Mouse (Mus musculus) regulatory T cell (primary cell): ENCODE measurements around the gene Slc25a39.
"Not testable (repeated sequence)": the region's sequence is repeated elsewhere in the genome, so short reads cannot be mapped to it uniquely, and the experiment has no call there.

ENCODE experiments used
- in situ Hi-C: fragments of 300-600 bp; cut with MboI, MseI; formaldehyde crosslinking; loops from one replicate; pipeline ENCODE4 v1.15.1; 2025; ENCODE audit warnings: high pct_unique_total_duplicates

Gene Slc25a39

GRCm38 (mm10) chr11:102375196-102376173, 32.3 kb downstream of the Slc25a39 start:
- in situ Hi-C loops, result no loop called here

GRCm38 (mm10) chr11:102374108-102374725, 33.5 kb downstream of the Slc25a39 start:
- in situ Hi-C loops, result no loop called here

DNA sequence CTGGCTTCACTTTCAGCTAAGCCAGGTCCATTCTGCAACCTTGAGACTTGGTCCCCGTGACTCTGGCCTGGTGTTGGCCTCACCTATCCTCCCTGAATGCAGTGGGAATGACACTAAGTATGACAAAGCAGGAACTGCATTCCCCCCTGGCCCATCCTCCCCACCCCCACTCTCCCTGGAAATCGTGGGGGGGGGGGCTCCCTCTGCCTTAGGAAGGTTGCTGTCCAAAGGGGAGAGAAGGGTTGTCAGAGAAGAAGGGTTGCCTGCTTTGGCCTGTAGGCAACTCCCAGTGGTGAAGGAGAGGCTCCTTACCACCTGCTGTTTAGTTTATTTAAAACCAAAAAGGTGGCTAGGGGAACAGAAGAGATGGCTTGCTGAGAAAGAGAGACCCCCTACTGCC, 34.1 kb downstream of the Slc25a39 start:
- in situ Hi-C loops, result no loop called here

- in situ Hi-C loops, result no loop called here
Measured at GRCm38 (mm10) chr11:102372936-102373335, 34.8 kb downstream of the Slc25a39 start.

DNA sequence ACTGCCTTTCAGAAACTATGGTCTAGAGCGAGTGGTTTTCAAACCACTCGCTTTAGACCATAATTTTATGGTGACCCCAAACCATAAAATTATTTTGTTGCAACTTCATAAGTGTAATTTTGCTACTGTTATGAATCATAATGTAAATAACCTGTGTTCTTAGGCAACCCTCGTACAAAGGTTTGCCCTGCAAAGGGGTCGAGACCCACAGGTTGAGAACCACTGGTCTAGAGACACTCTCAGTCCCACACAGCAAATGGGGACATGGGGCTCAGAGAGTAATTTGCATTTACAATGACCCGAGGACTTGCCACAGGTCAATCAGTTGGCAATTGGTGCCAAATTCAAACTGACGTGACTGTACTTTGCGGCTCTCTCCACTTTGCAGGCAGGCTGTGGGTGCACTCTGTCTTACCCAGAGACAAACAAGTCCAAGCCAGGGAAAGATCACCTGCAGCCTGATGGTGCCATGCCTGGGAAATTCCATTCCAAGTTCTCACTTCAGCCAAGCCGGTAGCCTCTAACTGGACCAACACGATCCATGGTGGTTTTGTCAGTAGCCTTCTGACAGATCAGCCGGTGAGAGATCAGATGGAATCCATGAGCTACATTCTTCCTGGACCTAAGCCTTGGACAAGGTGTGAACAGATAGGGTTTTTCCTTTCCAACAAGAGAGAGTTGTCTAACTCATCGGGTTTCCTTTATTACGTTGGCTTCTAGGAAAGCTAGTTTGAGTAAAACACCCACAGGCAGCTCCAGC, 35.6 kb downstream of the Slc25a39 start:
- in situ Hi-C loops, result no loop called here

GRCm38 (mm10) chr11:102370285-102370684, 37.5 kb downstream of the Slc25a39 start:
- in situ Hi-C loops, result no loop called here

DNA sequence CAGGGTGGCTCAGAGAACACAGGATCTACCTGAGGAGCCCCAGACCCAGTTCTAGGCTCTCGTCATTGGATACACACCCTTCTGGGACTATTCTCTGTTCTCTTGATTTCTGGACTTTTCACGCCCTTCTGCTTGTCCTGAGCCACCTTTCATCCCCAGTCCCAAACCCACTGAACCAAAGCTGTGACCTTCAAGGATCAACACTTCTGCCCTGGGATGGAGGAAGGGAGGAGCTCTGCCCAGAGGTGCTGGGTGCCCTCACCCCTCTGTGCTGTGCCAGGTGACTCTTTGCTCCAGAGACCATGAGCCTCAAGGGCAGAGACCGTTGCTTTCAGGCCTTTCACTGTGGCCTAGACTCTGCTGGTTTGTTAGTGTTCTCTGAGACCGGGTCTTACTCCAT, 38.5 kb downstream of the Slc25a39 start:
- in situ Hi-C loops, result no loop called here

DNA sequence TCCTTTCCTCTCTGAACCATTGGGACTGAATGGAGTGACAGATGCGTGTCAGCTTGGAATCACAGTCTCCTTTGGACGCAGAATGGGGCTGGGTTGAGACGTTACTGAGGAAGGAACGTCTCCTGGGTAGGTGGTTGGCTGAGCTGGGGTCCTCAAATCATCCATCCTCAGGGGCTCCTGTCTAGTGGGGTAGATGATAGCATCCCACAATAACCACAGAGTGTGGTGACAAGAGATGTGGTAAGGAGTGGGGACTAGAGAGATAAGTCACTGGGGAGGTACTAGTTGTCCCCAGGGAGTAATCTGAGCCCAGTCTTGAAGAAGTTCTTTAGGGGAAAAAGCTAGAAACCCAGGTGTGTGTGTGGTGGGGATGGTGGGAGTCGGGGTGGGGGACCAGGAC, 39.4 kb downstream of the Slc25a39 start:
- in situ Hi-C loops, result no loop called here

- in situ Hi-C loops, result no loop called here
Measured at GRCm38 (mm10) chr11:102367504-102368280, 40.1 kb downstream of the Slc25a39 start.

GRCm38 (mm10) chr11:102366103-102366502, 41.6 kb downstream of the Slc25a39 start, which contains the start of gene Slc4a1:
Gene Slc4a1 (minus strand): TSS chr11:102366203.
- in situ Hi-C loops, result not testable (repeated sequence)

- in situ Hi-C loops, result no loop called here
Measured at GRCm38 (mm10) chr11:102365699-102366098, 42.0 kb downstream of the Slc25a39 start.

DNA sequence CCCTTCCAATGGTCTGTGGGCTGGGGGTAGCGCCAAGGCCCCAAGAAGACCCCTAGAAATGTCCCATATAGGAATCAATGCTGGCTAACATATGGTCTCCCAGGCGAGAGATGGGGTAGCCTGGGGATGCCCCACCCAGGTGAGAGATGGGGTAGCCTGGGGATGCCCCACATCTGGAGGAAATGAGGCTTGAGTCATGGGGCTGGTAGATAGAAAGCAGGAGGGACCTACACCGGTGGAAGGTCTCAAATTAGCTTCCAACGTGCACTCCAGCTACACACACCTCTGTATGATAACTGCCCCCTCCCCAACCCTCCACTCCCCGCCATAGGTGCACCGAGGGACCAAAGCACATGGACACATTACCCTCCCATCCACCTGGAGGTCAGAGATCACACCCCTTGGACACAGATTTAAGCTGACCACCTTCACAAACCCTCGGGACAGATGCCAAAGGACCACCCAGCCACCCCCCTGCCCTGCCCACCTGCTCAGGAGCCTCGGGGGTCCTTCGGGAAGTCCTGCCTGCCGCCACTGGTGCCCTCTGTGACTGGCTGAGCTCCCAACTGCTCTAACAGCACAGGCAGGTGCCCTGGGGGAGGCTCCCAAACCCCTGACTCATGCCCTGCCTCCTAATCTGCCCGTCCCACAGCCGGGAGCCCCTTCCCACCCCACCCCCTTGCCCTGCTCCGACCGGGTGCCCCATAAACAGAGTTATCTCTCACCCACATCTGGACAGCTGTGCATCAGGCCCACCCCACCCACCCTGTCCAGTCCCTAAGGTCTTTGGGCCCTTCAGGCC, 43.0 kb downstream of the Slc25a39 start:
- in situ Hi-C loops, result no loop called here

- in situ Hi-C loops, result no loop called here
Measured at GRCm38 (mm10) chr11:102363623-102364022, 44.1 kb downstream of the Slc25a39 start.

- in situ Hi-C loops, result no loop called here
Measured at GRCm38 (mm10) chr11:102361776-102362495, 45.8 kb downstream of the Slc25a39 start.

DNA sequence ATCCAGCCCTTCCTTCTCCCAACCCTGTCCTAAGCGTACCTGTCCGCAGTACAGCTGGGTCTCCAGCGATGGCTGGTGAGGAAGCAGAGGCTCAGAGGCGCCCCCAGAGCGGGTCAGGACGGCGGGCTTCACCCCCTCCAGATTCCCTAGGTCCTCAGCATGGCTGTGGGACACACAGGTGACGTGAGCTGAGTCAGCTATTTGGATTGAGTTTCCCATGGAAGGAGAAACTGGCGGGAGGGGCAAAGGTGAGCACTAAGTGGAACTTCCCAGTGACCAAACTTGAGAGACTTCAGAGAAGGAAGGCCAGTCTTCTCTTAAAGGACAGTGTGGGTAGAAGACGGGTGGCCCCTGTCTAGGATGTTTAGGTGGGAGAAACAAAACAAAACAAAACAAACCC, 49.4 kb downstream of the Slc25a39 start:
- in situ Hi-C loops, result no loop called here

- in situ Hi-C loops, result no loop called here
Measured at GRCm38 (mm10) chr11:102356636-102357350, 51.0 kb downstream of the Slc25a39 start.

GRCm38 (mm10) chr11:102356190-102356589, 51.6 kb downstream of the Slc25a39 start:
- in situ Hi-C loops, result no loop called here

GRCm38 (mm10) chr11:102355501-102355900, 52.2 kb downstream of the Slc25a39 start:
- in situ Hi-C loops, result no loop called here

GRCm38 (mm10) chr11:102353021-102353431, 54.7 kb downstream of the Slc25a39 start:
- in situ Hi-C loops, result no loop called here
